Mouse (Mus musculus) MEL (cell line): ENCODE measurements around the gene Mymk. TPM values are rescaled to one million over a fixed set of nuclear protein-coding genes. Genes with fewer than 3 reads are reported as not detected.

ENCODE experiments used
- DNase-seq: peaks from one replicate; pipeline ENCODE4 v3.0.0; 2011; ENCODE audit warnings: low read depth, low spot score
- H3K27ac ChIP-seq: 2 replicates; pipeline ENCODE4 v1.5.1; 2012; ENCODE audit warnings: low read depth, mild to moderate bottlenecking, control low read depth, low read length, moderate library complexity; ENCODE audit not compliant: control insufficient read depth
- H3K27me3 ChIP-seq, 2 experiments: fragments of 150-350 bp in 1 of 2; sonication (generic) in 1 of 2; 2 replicates each; pipeline ENCODE4 v1.6.1; 2012; ENCODE audit warnings: low read length in 2 of 2, mild to moderate bottlenecking in 2 of 2, improper control_type of control experiment in 1 of 2, moderate library complexity in 1 of 2; ENCODE audit not compliant: insufficient read depth in 2 of 2, control insufficient read depth in 1 of 2
- H3K36me3 ChIP-seq, 2 experiments: 2 replicates each; pipeline ENCODE4 v1.6.1; 2012 to 2014; ENCODE audit warnings: low read length in 2 of 2, improper control_type of control experiment in 1 of 2, inconsistent platforms in 1 of 2, mild to moderate bottlenecking in 1 of 2; ENCODE audit not compliant: insufficient read depth in 2 of 2, control insufficient read depth in 1 of 2
- H3K4me1 ChIP-seq, 2 experiments: fragments of 150-350 bp in 1 of 2; sonication (generic) in 1 of 2; 2 replicates each; pipeline ENCODE4 v1.6.1; 2012; ENCODE audit warnings: low read length in 2 of 2, improper control_type of control experiment in 1 of 2, mild to moderate bottlenecking in 1 of 2; ENCODE audit not compliant: insufficient read depth in 2 of 2, control insufficient read depth in 1 of 2
- H3K4me3 ChIP-seq, 2 experiments: fragments of 150-350 bp in 1 of 2; sonication (generic) in 1 of 2; 2 replicates each; pipeline ENCODE4 v1.5.1; 2012; ENCODE audit warnings: low read depth in 2 of 2, low read length in 2 of 2, mild to moderate bottlenecking in 2 of 2, moderate library complexity in 2 of 2, control low read depth in 1 of 2, improper control_type of control experiment in 1 of 2; ENCODE audit not compliant: control insufficient read depth in 1 of 2, insufficient read depth in 1 of 2
- H3K79me2 ChIP-seq: 2 replicates; pipeline ENCODE4 v1.6.1; 2012; ENCODE audit warnings: mild to moderate bottlenecking, low read length, moderate library complexity; ENCODE audit not compliant: control insufficient read depth, poor library complexity, insufficient read depth
- H3K9ac ChIP-seq: 2 replicates; pipeline ENCODE4 v1.6.1; 2012; ENCODE audit warnings: low read depth, mild to moderate bottlenecking, control low read depth, low read length, moderate library complexity; ENCODE audit not compliant: control insufficient read depth, poor library complexity, severe bottlenecking
- H3K9me3 ChIP-seq: fragments of 150-350 bp; sonication (generic); replicated peaks from 2 replicates; pipeline ENCODE4 v1.6.1; 2012; ENCODE audit warnings: mild to moderate bottlenecking, low read length, improper control_type of control experiment, moderate library complexity; ENCODE audit not compliant: insufficient read depth
- BHLHE40 ChIP-seq: IDR thresholded peaks from 2 replicates; pipeline ENCODE4 v1.6.1; 2012; ENCODE audit warnings: low read depth, mild to moderate bottlenecking, inconsistent platforms, low read length, improper control_type of control experiment, borderline replicate concordance
- CHD1 ChIP-seq: IDR thresholded peaks from 2 replicates; pipeline ENCODE4 v1.6.1; 2012; ENCODE audit warnings: low read depth, mild to moderate bottlenecking, inconsistent platforms, low read length, improper control_type of control experiment
- CHD2 ChIP-seq: IDR thresholded peaks from 2 replicates; pipeline ENCODE4 v1.6.1; 2011; ENCODE audit warnings: low read length, improper control_type of control experiment
- CTCF ChIP-seq, 3 experiments: IDR thresholded peaks in 2 of 3; conservative IDR thresholded peaks in 1 of 3; 2 replicates each; pipeline ENCODE4 v1.5.1; 2011 to 2012; ENCODE audit warnings: low read length in 3 of 3, low read depth in 2 of 3, mild to moderate bottlenecking in 2 of 3, improper control_type of control experiment in 1 of 3, inconsistent platforms in 1 of 3, mixed read lengths in 1 of 3, moderate library complexity in 1 of 3; ENCODE audit not compliant: control insufficient read depth in 1 of 3, insufficient read depth in 1 of 3, poor library complexity in 1 of 3, severe bottlenecking in 1 of 3
- E2F4 ChIP-seq: IDR thresholded peaks from 2 replicates; pipeline ENCODE4 v1.6.1; 2011; ENCODE audit warnings: low read depth, low read length, improper control_type of control experiment, borderline replicate concordance
- ELF1 ChIP-seq: IDR thresholded peaks from 2 replicates; pipeline ENCODE4 v1.6.1; 2014; ENCODE audit warnings: low read depth, mild to moderate bottlenecking, inconsistent platforms, low read length, improper control_type of control experiment, moderate library complexity
- GABPA ChIP-seq: IDR thresholded peaks from 2 replicates; pipeline ENCODE4 v1.6.1; 2012; ENCODE audit warnings: low read depth, mild to moderate bottlenecking, inconsistent platforms, low read length, improper control_type of control experiment, moderate library complexity
- GATA1 ChIP-seq: IDR thresholded peaks from 2 replicates; pipeline ENCODE4 v1.6.1; 2011; ENCODE audit warnings: low read depth, low read length, improper control_type of control experiment
- HCFC1 ChIP-seq: IDR thresholded peaks from 2 replicates; pipeline ENCODE4 v1.6.1; 2012; ENCODE audit warnings: low read depth, mild to moderate bottlenecking, inconsistent platforms, low read length, improper control_type of control experiment, moderate library complexity
- JUND ChIP-seq: IDR thresholded peaks from 2 replicates; pipeline ENCODE4 v1.6.1; 2011; ENCODE audit warnings: low read depth, mild to moderate bottlenecking, improper control_type of control experiment, low read length
- KAT2A ChIP-seq: conservative IDR thresholded peaks from 2 replicates; pipeline ENCODE4 v1.6.1; 2012; ENCODE audit warnings: low read depth, low read length, improper control_type of control experiment, inconsistent platforms
- MAFK ChIP-seq: IDR thresholded peaks from 2 replicates; pipeline ENCODE4 v1.6.1; 2011; ENCODE audit warnings: low read depth, mild to moderate bottlenecking, low read length, improper control_type of control experiment, borderline replicate concordance
- MAX ChIP-seq: IDR thresholded peaks from 2 replicates; pipeline ENCODE4 v1.6.1; 2011; ENCODE audit warnings: low read length, improper control_type of control experiment
- MEF2A ChIP-seq: IDR thresholded peaks from 2 replicates; pipeline ENCODE4 v1.6.1; 2014; ENCODE audit warnings: low read depth, mild to moderate bottlenecking, inconsistent platforms, low read length, improper control_type of control experiment; ENCODE audit not compliant: poor library complexity, insufficient replicate concordance, severe bottlenecking; ENCODE audit errors: extremely low read depth
- MXI1 ChIP-seq: IDR thresholded peaks from 2 replicates; pipeline ENCODE4 v1.6.1; 2011; ENCODE audit warnings: mild to moderate bottlenecking, low read depth, low read length, improper control_type of control experiment
- MYB ChIP-seq: IDR thresholded peaks from 2 replicates; pipeline ENCODE4 v1.6.1; 2011; ENCODE audit warnings: mild to moderate bottlenecking, low read depth, low read length, improper control_type of control experiment
- MYC ChIP-seq: IDR thresholded peaks from 2 replicates; pipeline ENCODE4 v1.6.1; 2011; ENCODE audit warnings: low read depth, mild to moderate bottlenecking, low read length, improper control_type of control experiment, moderate library complexity
- NELFE ChIP-seq: IDR thresholded peaks from 2 replicates; pipeline ENCODE4 v1.6.1; 2011; ENCODE audit warnings: low read depth, low read length, improper control_type of control experiment
- POLR2A ChIP-seq, 2 experiments: IDR thresholded peaks; 2 replicates each; pipeline ENCODE4 v1.6.1; 2011 to 2012; ENCODE audit warnings: low read length in 2 of 2, mild to moderate bottlenecking in 2 of 2, control low read depth in 1 of 2, improper control_type of control experiment in 1 of 2, low read depth in 1 of 2, moderate library complexity in 1 of 2; ENCODE audit not compliant: control insufficient read depth in 1 of 2, insufficient read depth in 1 of 2, poor library complexity in 1 of 2
- POLR2AphosphoS5 ChIP-seq: IDR thresholded peaks from 2 replicates; pipeline ENCODE4 v1.6.1; 2012; ENCODE audit warnings: low read depth, borderline replicate concordance, mild to moderate bottlenecking, inconsistent platforms, low read length, moderate library complexity, mixed read lengths
- RAD21 ChIP-seq: IDR thresholded peaks from 2 replicates; pipeline ENCODE4 v1.6.1; 2011; ENCODE audit warnings: mild to moderate bottlenecking, low read depth, low read length, improper control_type of control experiment
- RCOR1 ChIP-seq: IDR thresholded peaks from 2 replicates; pipeline ENCODE4 v1.6.1; 2012; ENCODE audit warnings: low read depth, mild to moderate bottlenecking, inconsistent platforms, low read length, improper control_type of control experiment
- SIN3A ChIP-seq: IDR thresholded peaks from 2 replicates; pipeline ENCODE4 v1.6.1; 2012; ENCODE audit warnings: low read length, improper control_type of control experiment, inconsistent platforms
- SMC3 ChIP-seq: IDR thresholded peaks from 2 replicates; pipeline ENCODE4 v1.6.1; 2011; ENCODE audit warnings: low read depth, low read length, improper control_type of control experiment
- TAL1 ChIP-seq: IDR thresholded peaks from 2 replicates; pipeline ENCODE4 v1.6.1; 2012; ENCODE audit warnings: mild to moderate bottlenecking, inconsistent platforms, low read length, moderate library complexity, mixed read lengths
- TBP ChIP-seq: IDR thresholded peaks from 2 replicates; pipeline ENCODE4 v1.8.0; 2011; ENCODE audit warnings: low read depth, low read length, improper control_type of control experiment
- UBTF ChIP-seq: IDR thresholded peaks from 2 replicates; pipeline ENCODE4 v1.6.1; 2012; ENCODE audit warnings: low read depth, mild to moderate bottlenecking, inconsistent platforms, low read length, improper control_type of control experiment, moderate library complexity, borderline replicate concordance; ENCODE audit not compliant: insufficient read depth
- USF2 ChIP-seq, 2 experiments: IDR thresholded peaks; 2 replicates each; pipeline ENCODE4 v1.6.1; 2011 to 2012; ENCODE audit warnings: improper control_type of control experiment in 2 of 2, low read length in 2 of 2, borderline replicate concordance in 1 of 2, inconsistent platforms in 1 of 2, low read depth in 1 of 2, mild to moderate bottlenecking in 1 of 2; ENCODE audit not compliant: insufficient read depth in 1 of 2
- ZC3H11A ChIP-seq: IDR thresholded peaks from 2 replicates; pipeline ENCODE4 v1.6.1; 2012; ENCODE audit warnings: low read depth, mild to moderate bottlenecking, inconsistent platforms, low read length, improper control_type of control experiment
- ZKSCAN1 ChIP-seq: IDR thresholded peaks from 2 replicates; pipeline ENCODE4 v1.6.1; 2012; ENCODE audit warnings: low read depth, mild to moderate bottlenecking, inconsistent platforms, low read length, improper control_type of control experiment, moderate library complexity
- polyA plus RNA-seq, 2 experiments: library from polyadenylated mRNA; stranded (reverse) in 1 of 2; unstranded in 1 of 2; fragments of >175 nt in 1 of 2; fragments of >200 nt in 1 of 2; gene quantifications; 2 replicates each; pipeline versions ENCODE4 v1.2.1 to v1.2.4; 2012; ENCODE audit warnings: low replicate concordance in 2 of 2, low read depth in 1 of 2; ENCODE audit not compliant: insufficient read length in 2 of 2, insufficient read depth in 1 of 2, missing spikeins in 1 of 2
- total RNA-seq: library from RNA; depleted of rRNA; stranded (reverse); fragments of 300-350 nt; gene quantifications from 2 replicates; pipeline ENCODE4 v1.2.3, GENCODE M21; 2012

Gene Mymk
- total and polyA plus RNA-seq, 3 experiments: not detected

GRCm38 (mm10) chr2:27032361-27032760, 39.6 kb downstream of the Mymk start:
- DNase-seq: peak; percentile 42

GRCm38 (mm10) chr2:27028437-27029015, 43.5 kb downstream of the Mymk start:
- Histone ChIP-seq H3K27ac (no peak overlapping the region), H3K9ac (peak overlapping the region; percentile 27), H3K36me3 (peaks cover 0 to 9% of the 10 kb centered on the region in 2 experiments; a peak in 2 of 4 replicates), H3K9me3 (no peaks in the 10 kb centered on the region), H3K27me3 (no peaks in the 10 kb centered on the region), H3K4me1 (peaks cover 4 to 20% of the 10 kb centered on the region in 2 experiments; a peak in 3 of 4 replicates), H3K79me2 (no peaks in the 10 kb centered on the region), H3K4me3 (peak overlapping the region; percentile 25 to 66)
- TF ChIP-seq GABPA (no peak), E2F4 (no peak), GATA1 (0 out of 2 replicates have a peak, but pooled peaks have one; percentile 8), CTCF (IDR thresholded peaks at IDR 0.05 in 2 of 3, conservative IDR thresholded peaks at IDR 0.05 in 1 of 3; ENCODE audit: control insufficient read depth in 1 of 3, insufficient read depth in 1 of 3, low read depth in 2 of 3, low read length in 3 of 3, poor library complexity in 1 of 3, severe bottlenecking in 1 of 3) (no peak), MAFK (no peak), MEF2A (no peak), BHLHE40 (no peak), RCOR1 (0 out of 2 replicates have a peak, but pooled peaks have one; percentile 9)
- DNase-seq: peak; percentile 25

More at GRCm38 (mm10) chr2:27032361-27032760, 39.6 kb downstream of the Mymk start:
- Histone ChIP-seq H3K36me3 (peaks cover 0 to 6% of the 10 kb centered on the region in 2 experiments; a peak in 2 of 4 replicates), H3K79me2 (no peaks in the 10 kb centered on the region), H3K4me3 (no peak overlapping the region), H3K4me1 (peaks cover 4 to 12% of the 10 kb centered on the region in 2 experiments; a peak in 3 of 4 replicates), H3K9me3 (no peaks in the 10 kb centered on the region), H3K9ac (no peak overlapping the region), H3K27me3 (no peaks in the 10 kb centered on the region), H3K27ac (no peak overlapping the region)
- 0 out of 2 replicates have a peak, but pooled peaks have one; percentile 14 for TF ChIP-seq ZC3H11A
- TF ChIP-seq CTCF (IDR thresholded peaks at IDR 0.05 in 2 of 3, conservative IDR thresholded peaks at IDR 0.05 in 1 of 3; ENCODE audit: control insufficient read depth in 1 of 3, insufficient read depth in 1 of 3, low read depth in 2 of 3, low read length in 3 of 3, poor library complexity in 1 of 3, severe bottlenecking in 1 of 3): peak in 1 of 3 experiments; percentile 57; a peak in 2 of 6 replicates
- peak; percentile 49 for TF ChIP-seq SMC3
- TF ChIP-seq CHD2: no peak
- no peak for TF ChIP-seq CHD1
- TF ChIP-seq MAFK: no peak
- no peak for TF ChIP-seq MYB
- no peak for TF ChIP-seq UBTF
- peak; percentile 17; the same call in 1 of the 2 replicates for TF ChIP-seq RAD21
- TF ChIP-seq JUND: no peak
- peak; percentile 46; the same call in 1 of the 2 replicates for TF ChIP-seq MYC
- no peak for TF ChIP-seq ELF1
- no peak for TF ChIP-seq HCFC1
- TF ChIP-seq GATA1: no peak
- no peak for TF ChIP-seq MAX
- no peak for TF ChIP-seq RCOR1
- TF ChIP-seq TBP: no peak
- no peak for TF ChIP-seq POLR2A (IDR thresholded peaks at IDR 0.05; ENCODE audit: control insufficient read depth in 1 of 2, insufficient read depth in 1 of 2, low read depth in 1 of 2, low read length in 2 of 2, poor library complexity in 1 of 2)
- no peak for TF ChIP-seq POLR2AphosphoS5
- no peak for TF ChIP-seq TAL1
- no peak for TF ChIP-seq ZKSCAN1
- no peak; the same call in 1 of the 2 replicates for TF ChIP-seq SIN3A
- TF ChIP-seq KAT2A: no peak
- TF ChIP-seq USF2 (IDR thresholded peaks at IDR 0.05; ENCODE audit: borderline replicate concordance in 1 of 2, insufficient read depth in 1 of 2, low read depth in 1 of 2, low read length in 2 of 2): no peak
- no peak for TF ChIP-seq NELFE
- TF ChIP-seq GABPA: no peak
- no peak for TF ChIP-seq MXI1
- no peak for TF ChIP-seq MEF2A
